Mouse (Mus musculus): Measurements from ENCODE around the gene Rfx2.
A peak's percentile ranks its signal among the peaks of the same experiment; 100 is the strongest.

GRCm38 (mm10) chr17:56808518-56808917 is 22.3 kb downstream of the Rfx2 start:
- TF ChIP-seq CTCF (conservative IDR thresholded peaks at IDR 0.05; ENCODE audit: low read length) (peak; percentile 77), NANOG (IDR thresholded peaks at IDR 0.05; ENCODE audit: borderline replicate concordance, low read length) (no peak), POU5F1 (IDR thresholded peaks at IDR 0.05; ENCODE audit: borderline replicate concordance, low read length) (no peak)
